15 mouse cellular contexts compared by ENCODE assay signal in the genomic region with DNA sequence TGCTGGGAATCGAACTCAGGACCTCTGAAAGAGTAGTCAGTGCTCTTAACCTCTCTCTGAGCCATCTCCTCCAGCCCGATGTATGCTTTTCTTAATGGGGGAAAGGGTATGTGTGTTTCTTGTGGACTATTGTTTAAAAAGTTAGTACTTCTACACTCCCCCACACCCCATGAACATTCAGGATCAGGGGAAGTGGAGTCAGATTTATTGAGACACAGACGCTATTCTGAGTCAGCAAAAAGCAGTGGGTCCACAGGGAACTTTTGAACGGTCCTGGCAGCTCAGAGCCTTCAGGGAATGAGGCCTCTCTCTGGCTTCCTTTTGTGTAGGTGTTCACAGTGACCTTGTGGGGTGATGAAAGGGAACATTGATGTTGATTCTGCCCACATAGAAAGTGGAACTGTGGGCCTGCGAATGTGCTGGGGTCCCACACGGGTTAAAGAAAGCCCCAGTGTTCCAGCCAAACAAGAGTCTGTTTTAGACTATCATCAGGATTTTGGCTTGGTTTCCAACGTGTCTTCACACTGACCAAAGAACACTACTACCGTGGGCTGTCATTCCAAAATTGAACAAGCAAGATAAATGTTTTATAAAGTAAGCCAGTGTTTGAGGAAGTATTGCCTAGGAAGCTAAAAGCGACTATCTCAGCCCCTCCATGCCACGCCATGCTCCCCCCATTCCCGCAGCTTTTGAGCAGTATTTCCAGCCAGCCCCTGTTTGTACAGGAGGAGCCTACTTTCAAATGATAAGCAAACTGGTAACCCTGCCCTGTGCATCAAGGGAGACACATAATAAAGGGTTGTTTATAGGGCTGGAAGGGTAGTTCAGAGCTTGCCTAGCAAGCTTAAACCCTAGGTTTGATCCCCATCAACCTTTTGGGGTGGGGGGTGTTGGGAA. TPM values are rescaled to one million over a fixed set of nuclear protein-coding genes. Genes with fewer than 3 reads are reported as not detected.
DNase-seq lines count a peak whose midpoint lies in the region; ATAC-seq and TF ChIP-seq lines count a peak whose summit lies in the region.
"Had no signal": no experiment of that assay in that cellular context is flagged by ENCODE, and none has a peak within 500 bp of the region (broad histone marks: within the 10 kb centered on the region; RNA-seq: fewer than 3 reads in every experiment).

No protein-coding gene starts in this region.

- ATAC-seq in heart, embryonic 11.5 days (replicated peaks; ENCODE audit: insufficient number of reproducible peaks, low FRiP score, low TSS enrichment) = no peak
- no peak for ATAC-seq in kidney, postnatal 0 days (replicated peaks; ENCODE audit: low FRiP score, low read depth)
- ATAC-seq in common myeloid progenitor, adult 5-6 weeks (replicated peaks; ENCODE audit: low read depth, poor library complexity, severe bottlenecking) = peak; percentile 69
- ATAC-seq in megakaryocyte progenitor cell, adult 5-6 weeks (replicated peaks; ENCODE audit: poor library complexity) = peak; percentile 47
- ATAC-seq: intestine, embryonic 15.5 days; Patski had no signal

- peaks cover 44% of the 10 kb centered on the region for H3K4me1 ChIP-seq in heart, embryonic 11.5 days (ENCODE audit: control insufficient read depth, insufficient read depth, low read length)
- H3K4me1 ChIP-seq in kidney, postnatal 0 days (replicated peaks; ENCODE audit: insufficient read depth, low read length) = no peaks in the 10 kb centered on the region
- H3K4me1 ChIP-seq in kidney, adult 2 months (ENCODE audit: control insufficient read depth, insufficient read depth, low read length) = no peaks in the 10 kb centered on the region
- H3K4me1 ChIP-seq: forebrain, embryonic 10.5 days; intestine, embryonic 15.5 days had no signal

- TF ChIP-seq CTCF in kidney, postnatal 0 days (IDR thresholded peaks at IDR 0.05; ENCODE audit: low read depth) = no peak
- no peak for TF ChIP-seq CTCF in kidney, adult 2 months (conservative IDR thresholded peaks at IDR 0.05; ENCODE audit: insufficient read depth, insufficient read length, low read depth, low read length)

- H3K36me3 ChIP-seq in heart, embryonic 11.5 days (ENCODE audit: control insufficient read depth, insufficient read depth, low read length) = no peaks in the 10 kb centered on the region
- 0 out of 2 replicates have a peak, but pooled peaks cover 7% of the 10 kb centered on the region for H3K36me3 ChIP-seq in kidney, postnatal 0 days (ENCODE audit: insufficient read depth, low read length)
- no peaks in the 10 kb centered on the region for H3K36me3 ChIP-seq in kidney, adult 2 months (ENCODE audit: control insufficient read depth, insufficient read depth, low read length)
- H3K36me3 ChIP-seq: forebrain, embryonic 10.5 days; intestine, embryonic 15.5 days had no signal

- H3K27ac ChIP-seq in heart, embryonic 11.5 days (ENCODE audit: low read depth, low read length) = peak overlapping the region; percentile 41
- H3K27ac ChIP-seq in kidney, postnatal 0 days = no peak overlapping the region
- H3K27ac ChIP-seq in kidney, adult 2 months (ENCODE audit: insufficient read depth, low read depth, low read length) = no peak overlapping the region
- H3K27ac ChIP-seq: forebrain, embryonic 10.5 days; gastrocnemius, adult 2 months; intestine, embryonic 15.5 days; left cerebral cortex, adult 2 months had no signal

- DNase-seq in heart, adult 11 months = no peak
- DNase-seq in kidney, postnatal 0 days (ENCODE audit: low spot score) = peak; percentile 8
- no peak for DNase-seq in kidney, adult 2 months
- DNase-seq in retina, postnatal 1 day = no peak
- DNase-seq: adrenal gland, postnatal 10 days; gastrocnemius, adult 2 months; kidney, postnatal 4 days; thymus, adult 2 months had no signal

- WGBS in heart, embryonic 11.5 days (ENCODE audit: insufficient replicate concordance) = 61% methylated on average over 11 of the region's 11 CpGs
- WGBS in kidney, postnatal 0 days = 57% methylated on average over 11 of the region's 11 CpGs
- 59% methylated on average over 11 of the region's 11 CpGs for WGBS in kidney, adult 2 months

- TF ChIP-seq POLR2A in kidney, adult 2 months (IDR thresholded peaks at IDR 0.05; ENCODE audit: low read depth, low read length) = no peak

- H3K4me3 ChIP-seq in heart, embryonic 11.5 days (ENCODE audit: low read depth, low read length) = no peak overlapping the region
- no peak overlapping the region for H3K4me3 ChIP-seq in kidney, postnatal 0 days (replicated peaks; ENCODE audit: low read depth, low read length)
- no peak overlapping the region for H3K4me3 ChIP-seq in kidney, adult 2 months (ENCODE audit: insufficient read depth, low read depth, low read length)
- H3K4me3 ChIP-seq: forebrain, embryonic 10.5 days; gastrocnemius, adult 2 months; intestine, embryonic 15.5 days; left cerebral cortex, adult 2 months had no signal

- H3K9me3 ChIP-seq in heart, embryonic 11.5 days (replicated peaks; ENCODE audit: control insufficient read depth, low read length) = no peaks in the 10 kb centered on the region
- H3K9me3 ChIP-seq in kidney, postnatal 0 days (replicated peaks; ENCODE audit: low read length) = no peaks in the 10 kb centered on the region
- H3K9me3 ChIP-seq: forebrain, embryonic 10.5 days; intestine, embryonic 15.5 days had no signal

- no peaks in the 10 kb centered on the region for H3K27me3 ChIP-seq in heart, embryonic 11.5 days (ENCODE audit: control insufficient read depth, insufficient read depth, low read length)
- H3K27me3 ChIP-seq in kidney, postnatal 0 days (ENCODE audit: insufficient read depth, low read length) = no peaks in the 10 kb centered on the region
- H3K27me3 ChIP-seq in kidney, adult 2 months (replicated peaks; ENCODE audit: control insufficient read depth, insufficient read depth, low read length) = no peaks in the 10 kb centered on the region
- H3K27me3 ChIP-seq: intestine, embryonic 15.5 days; Patski had no signal

- no peak overlapping the region for H3K4me2 ChIP-seq in heart, embryonic 11.5 days
- H3K4me2 ChIP-seq in kidney, postnatal 0 days (ENCODE audit: low read length) = no peak overlapping the region
- H3K4me2 ChIP-seq: intestine, embryonic 15.5 days had no signal

- no peak overlapping the region; the same call in 1 of the 2 replicates for H3K9ac ChIP-seq in heart, embryonic 11.5 days (ENCODE audit: low read depth, low read length)
- H3K9ac ChIP-seq in kidney, postnatal 0 days (ENCODE audit: low read depth, low read length) = no peak overlapping the region
- H3K9ac ChIP-seq: intestine, embryonic 15.5 days had no signal

RNA-seq across cellular contexts. Expression of a gene that starts 9.7 kb away (rescaled TPM):
- 3.8 and 4.6 TPM in 2 replicates for polyA plus RNA-seq in heart, embryonic 11.5 days (2014; fragmentation: Nextera tagmentation; extraction: Ambion mirVana)
- polyA plus RNA-seq in kidney, postnatal 0 days (2015; fragmentation: Nextera tagmentation; extraction: Ambion mirVana) = 13.8 and 17.6 TPM in 2 replicates
- polyA plus RNA-seq in kidney, adult 2 months (2012; rRNA removed) = 7.4 and 9.1 TPM in 2 replicates
- total RNA-seq in common myeloid progenitor, adult 5-6 weeks (2017) = 24.3 and 33.2 TPM in 2 replicates
- total RNA-seq in megakaryocyte progenitor cell, adult 5-6 weeks (2015) = 7.0 and 13.5 TPM in 2 replicates
- 11.1 and 18.0 TPM in 2 replicates for total RNA-seq in megakaryocyte progenitor cell, adult 5-6 weeks (2017)

RNA-seq across cellular contexts. Expression of a gene that starts 42.7 kb away (rescaled TPM):
- polyA plus RNA-seq in heart, embryonic 11.5 days (2014; fragmentation: Nextera tagmentation; extraction: Ambion mirVana) = 189 and 204 TPM in 2 replicates
- 459 and 492 TPM in 2 replicates for polyA plus RNA-seq in kidney, postnatal 0 days (2015; fragmentation: Nextera tagmentation; extraction: Ambion mirVana)
- polyA plus RNA-seq in kidney, adult 2 months (2012; rRNA removed) = 399 and 450 TPM in 2 replicates
- total RNA-seq in common myeloid progenitor, adult 5-6 weeks (2017) = 236 and 246 TPM in 2 replicates
- total RNA-seq in megakaryocyte progenitor cell, adult 5-6 weeks (2015) = 233 and 245 TPM in 2 replicates
- 309 and 383 TPM in 2 replicates for total RNA-seq in megakaryocyte progenitor cell, adult 5-6 weeks (2017)

Comparison
In these comparisons a context has a peak if more than half of its experiments do, and no peak if none do; other contexts are left out.
1. ATAC-seq: peak in common myeloid progenitor, adult 5-6 weeks (single experiment) and megakaryocyte progenitor cell, adult 5-6 weeks (single experiment); none in heart, embryonic 11.5 days (single experiment) and kidney, postnatal 0 days (single experiment).